Mouse (Mus musculus): ENCODE measurements around the gene Plekhn1.

Gene Plekhn1

DNA sequence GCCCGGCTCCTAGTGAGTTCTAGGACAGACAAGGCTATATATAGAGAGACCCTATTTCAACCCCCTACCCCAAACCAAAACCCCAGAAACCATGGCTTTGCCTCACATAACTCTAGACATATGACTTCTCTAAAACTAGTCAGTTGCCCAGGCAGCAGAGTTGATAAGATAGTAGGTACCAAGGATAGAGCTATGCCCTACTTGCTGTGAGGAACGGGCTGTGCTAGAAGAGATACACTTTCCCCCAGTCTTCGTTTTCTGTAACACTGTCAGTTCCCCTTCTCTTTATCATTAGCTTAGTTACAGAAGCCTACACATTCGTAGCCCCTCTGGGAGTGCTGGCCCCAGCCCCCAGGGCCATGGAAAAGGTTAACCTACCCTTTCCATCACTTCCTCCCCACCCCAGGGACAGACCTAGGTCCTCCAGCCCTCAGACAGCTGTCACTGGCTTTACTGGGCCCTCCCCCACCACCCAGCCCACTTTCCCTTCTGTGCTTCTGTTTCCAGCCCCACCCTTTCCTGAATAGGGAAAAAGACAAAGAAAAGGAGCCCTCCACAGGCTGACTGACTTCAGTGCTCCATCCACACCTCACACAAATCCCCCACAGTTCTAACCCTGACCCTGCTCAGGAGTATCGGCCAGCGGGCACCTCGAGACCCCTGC is 50.2 kb downstream of the Plekhn1 start:
- DNase-seq, result no peak

DNA sequence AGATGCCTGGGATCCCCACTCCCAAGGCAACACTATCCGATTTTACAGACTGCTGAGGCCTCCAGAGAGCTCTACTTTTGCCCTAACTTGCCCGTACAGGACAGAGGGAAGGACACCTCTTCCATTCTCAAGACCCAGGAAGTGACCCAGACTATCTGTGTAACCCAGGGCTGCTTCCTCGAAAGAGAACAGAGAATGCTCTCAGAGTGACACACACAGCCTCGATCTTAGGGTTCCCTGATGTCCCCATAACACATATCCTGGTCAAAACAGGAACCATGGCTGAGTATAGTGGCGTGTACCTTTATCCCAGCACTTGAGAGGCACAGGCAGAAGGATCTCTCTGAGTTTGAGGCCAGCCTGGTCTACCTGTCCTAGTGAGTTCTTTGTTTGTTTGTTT is 50.9 kb downstream of the Plekhn1 start:
- DNase-seq, result no peak

DNA sequence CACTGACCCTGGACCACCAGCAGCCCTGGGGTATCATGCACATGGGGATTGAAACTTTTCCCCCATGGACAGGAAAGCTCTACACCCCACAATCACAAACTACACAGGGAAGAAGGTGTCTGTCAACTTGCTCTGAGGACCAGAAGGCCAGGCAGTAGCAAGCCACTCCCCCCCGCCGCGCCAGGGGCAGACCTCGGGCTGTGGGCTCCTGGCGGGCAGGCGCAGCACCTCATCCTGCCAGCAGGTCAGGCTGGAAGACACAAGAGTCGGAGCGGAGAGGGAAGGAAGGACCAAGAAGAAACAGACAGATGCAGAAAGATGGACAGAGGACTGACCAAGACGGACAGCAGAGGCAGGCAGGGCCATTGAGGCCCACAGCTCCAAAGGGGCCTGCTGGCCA is 57.0 kb downstream of the Plekhn1 start:
- DNase-seq, result no peak

DNA sequence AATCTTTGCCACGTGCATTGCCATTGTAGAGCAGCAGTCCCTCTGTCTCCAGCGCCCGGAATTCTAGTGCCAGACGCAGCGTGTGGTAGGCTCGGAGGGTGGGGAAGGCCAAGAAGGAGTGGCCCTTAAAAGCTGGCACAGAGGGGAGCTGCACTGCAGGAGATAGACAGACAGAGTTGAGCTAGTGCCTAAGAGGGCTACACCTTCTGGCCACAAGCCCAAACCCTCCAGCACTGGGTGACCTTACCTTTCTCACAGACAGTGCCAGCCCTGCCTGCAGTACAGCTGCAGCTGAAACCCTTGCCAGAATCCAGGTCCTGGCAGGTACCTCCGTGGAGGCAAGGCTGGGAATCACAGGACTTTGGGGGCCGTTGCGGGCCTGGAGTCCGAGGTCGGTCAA is 62.8 kb downstream of the Plekhn1 start:
- no peak for DNase-seq

Measured in thymus, postnatal 25 days (tissue).